Mouse (Mus musculus) liver, postnatal 0 days (tissue): ENCODE measurements at regions not wholly inside any gene's neighbourhood (a gene's known extent, or its start where the extent isn't known, plus 50 kb on each side); places are given as distances from the start of the nearest gene placed in this dataset.

Experiments
- CTCF ChIP-seq: sonication (generic); IDR thresholded peaks from 2 replicates; pipeline ENCODE4 v1.5.1; 2016; ENCODE audit warnings: antibody characterized with exemption, low read depth
- EP300 ChIP-seq: IDR thresholded peaks from 2 replicates; pipeline ENCODE4 v1.6.1; 2016; ENCODE audit warnings: antibody characterized with exemption, low read depth, mild to moderate bottlenecking

- no peak for TF ChIP-seq CTCF
- TF ChIP-seq EP300: no peak
Observed at GRCm38 (mm10) chr13:107362806-107363687, 341.1 kb upstream of the Kif2a start.
